Mouse (Mus musculus) heart, adult 2 months (tissue): ENCODE measurements around the gene Ctdnep1.

Experiments used
- CTCF ChIP-seq: fragments of 200-600 bp; IDR thresholded peaks from 2 replicates; pipeline ENCODE4 v1.8.1; 2022; ENCODE audit warnings: antibody characterized with exemption, mild to moderate bottlenecking, moderate library complexity
- EP300 ChIP-seq: fragments of 200-500 bp; IDR thresholded peaks from 2 replicates; pipeline ENCODE4 v1.6.1; 2011; ENCODE audit warnings: low read depth, low read length, control low read depth; ENCODE audit not compliant: insufficient read depth
- POLR2A ChIP-seq: fragments of 200-500 bp; IDR thresholded peaks from 2 replicates; pipeline ENCODE4 v1.6.1; 2011; ENCODE audit warnings: mild to moderate bottlenecking, low read depth, low read length, control low read depth; ENCODE audit not compliant: insufficient read depth

GRCm38 (mm10) chr11:69933066-69933465, 47.9 kb upstream of the Ctdnep1 start:
- TF ChIP-seq CTCF = no peak
- no peak for TF ChIP-seq POLR2A
- TF ChIP-seq EP300 = no peak
